Mouse (Mus musculus) adrenal gland, adult 8-10 months (tissue): ENCODE data around the gene Hip1. TPM values are rescaled to one million over a fixed set of nuclear protein-coding genes. Genes with fewer than 3 reads are reported as not detected.

Experiments
- DNase-seq: peaks from one replicate; pipeline ENCODE4 v3.0.0; 2022
- total RNA-seq, 4 experiments: library from RNA; stranded (reverse); gene quantifications; 2 replicates each; pipeline ENCODE4 v1.2.4; 2022

The Hip1 gene
- 10 to 100 TPM; 18.9 to 39.9 (median 33.1) TPM for total RNA-seq

DNA sequence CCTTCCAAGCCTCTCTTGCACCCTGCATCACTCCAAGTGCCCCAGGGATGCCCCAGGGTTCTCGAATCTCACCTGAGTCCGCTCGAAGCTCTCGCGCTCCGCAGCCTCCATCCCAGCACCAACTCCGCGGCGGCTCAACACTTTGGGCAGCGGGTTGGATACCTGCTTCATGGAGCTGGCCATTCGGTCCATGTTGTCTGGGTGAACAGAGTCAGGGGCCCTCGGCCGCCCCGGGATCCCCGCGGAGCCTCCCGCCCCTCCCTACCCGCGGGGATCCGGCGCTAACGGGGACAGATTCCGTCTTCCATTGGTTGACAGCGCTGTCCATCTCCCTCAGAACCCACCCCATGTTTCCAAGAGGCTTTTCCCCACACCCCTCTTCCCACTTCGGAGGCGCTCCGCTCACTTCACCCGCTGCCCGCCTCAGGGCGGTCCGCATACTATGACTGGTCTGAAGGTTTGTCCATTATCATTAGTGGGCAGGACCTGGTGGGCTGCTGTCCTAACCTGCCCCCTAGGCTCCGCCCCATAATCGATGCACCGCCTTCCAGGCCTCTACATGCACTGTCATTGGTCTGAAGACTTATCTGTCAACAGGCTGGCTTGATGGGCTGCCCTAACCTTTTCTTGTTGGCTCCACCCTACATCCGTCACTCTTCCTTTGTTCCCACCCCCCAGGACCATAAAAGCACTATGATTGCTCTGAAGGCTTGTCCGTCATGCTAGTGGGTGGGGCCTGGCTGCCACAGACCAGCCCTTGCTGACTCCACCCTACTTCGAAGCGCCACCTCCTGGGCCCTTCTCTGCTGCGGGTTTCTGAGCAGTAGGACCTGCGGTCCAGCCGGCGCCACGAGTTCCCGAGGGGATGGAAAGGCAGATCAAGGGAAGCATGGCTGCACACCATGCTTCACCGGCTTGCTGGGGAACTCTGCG lies at the start of gene Hip1:
TSS of gene Hip1 (minus strand) at position 256 of the 933 bp plus-strand sequence.
- peak; percentile 100 for DNase-seq

GRCm38 (mm10) chr5:135589996-135590784 lies 45.3 kb upstream of the Hip1 start:
- no peak for DNase-seq

DNA sequence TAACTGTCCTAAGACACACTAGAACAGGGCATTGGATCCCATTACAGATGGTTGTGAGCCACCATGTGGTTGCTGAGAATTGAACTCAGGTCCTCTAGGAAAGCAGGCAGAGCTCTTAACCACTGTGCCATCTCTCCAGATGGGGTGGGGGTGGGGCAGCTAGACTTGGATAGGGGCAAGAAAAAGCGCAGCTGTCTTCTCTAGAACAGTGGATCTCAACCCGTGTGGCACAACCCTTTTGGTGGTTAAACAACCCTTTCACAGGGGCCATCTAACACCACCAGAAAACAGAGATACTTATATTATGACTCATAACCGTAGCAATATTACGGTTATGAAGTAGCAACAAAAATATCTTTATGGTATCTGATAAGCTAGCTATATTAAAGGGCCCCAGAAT lies 42.8 kb upstream of the Hip1 start:
- no peak for DNase-seq

- no peak for DNase-seq
These were observed 40.8 kb upstream of the Hip1 start for GRCm38 (mm10) chr5:135585691-135586090.

DNA sequence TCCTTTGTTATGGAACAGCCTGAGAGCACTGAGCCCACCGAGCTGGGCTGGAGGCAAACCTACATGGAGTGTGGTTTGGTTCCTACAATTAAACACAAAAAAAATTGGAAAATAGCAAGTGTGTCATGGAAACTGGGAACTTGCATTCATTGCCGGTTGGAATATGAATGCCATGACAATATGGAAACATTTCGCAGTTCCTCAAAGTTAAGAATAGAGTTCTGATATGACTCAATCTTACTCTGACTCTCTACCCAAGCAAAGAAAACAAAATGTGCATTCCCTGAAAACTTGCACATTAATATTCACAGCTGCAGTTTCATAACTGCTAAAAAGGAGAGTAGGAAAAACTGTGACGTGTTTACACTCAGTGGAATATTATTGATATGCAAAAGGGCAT lies 37.4 kb upstream of the Hip1 start:
- no peak for DNase-seq

- no peak for DNase-seq
These were observed 34.4 kb upstream of the Hip1 start for GRCm38 (mm10) chr5:135579331-135579751.

- no peak for DNase-seq
These were observed 31.1 kb upstream of the Hip1 start for GRCm38 (mm10) chr5:135576055-135576454.

- DNase-seq, result no peak
These were observed 28.1 kb upstream of the Hip1 start, which contains the start of gene Ccl24 for GRCm38 (mm10) chr5:135573006-135573405. Gene Ccl24 (minus strand): TSS chr5:135573049.

- DNase-seq, result no peak
These were observed 23.8 kb upstream of the Hip1 start for GRCm38 (mm10) chr5:135568698-135569097.

DNA sequence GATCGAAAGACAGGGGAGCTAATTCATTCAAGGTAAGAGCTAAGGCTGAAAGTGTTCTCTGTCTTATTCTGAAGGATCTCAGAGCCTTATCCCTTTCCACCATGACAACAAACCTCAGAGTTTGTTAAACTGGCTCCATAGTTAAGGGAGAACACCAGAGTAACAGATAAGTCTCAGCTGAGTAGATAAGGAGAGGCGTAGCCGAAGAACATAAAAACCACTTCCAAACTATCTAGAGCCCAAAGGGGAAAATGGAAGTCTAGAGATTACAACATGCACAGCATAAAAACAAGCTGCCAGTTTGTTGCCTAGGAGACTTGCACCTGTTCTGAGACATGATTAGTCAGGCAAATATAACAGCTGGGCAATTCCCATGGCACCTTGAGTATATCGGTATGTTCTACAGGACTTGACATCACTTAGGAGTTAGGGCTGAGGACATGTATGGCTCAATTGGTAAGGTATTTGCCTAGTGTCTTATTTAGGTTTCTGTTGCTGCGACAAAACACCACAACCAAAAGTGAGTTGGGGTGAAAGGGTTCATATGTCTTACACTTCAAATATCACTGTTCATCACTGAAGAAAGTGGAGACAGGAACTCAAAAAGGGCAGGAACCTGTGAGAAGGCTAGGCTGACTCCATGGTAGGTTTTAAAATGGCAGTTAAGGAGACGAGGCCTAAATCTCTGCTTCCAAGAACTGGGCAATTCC lies 22.8 kb upstream of the Hip1 start:
- no peak for DNase-seq

DNA sequence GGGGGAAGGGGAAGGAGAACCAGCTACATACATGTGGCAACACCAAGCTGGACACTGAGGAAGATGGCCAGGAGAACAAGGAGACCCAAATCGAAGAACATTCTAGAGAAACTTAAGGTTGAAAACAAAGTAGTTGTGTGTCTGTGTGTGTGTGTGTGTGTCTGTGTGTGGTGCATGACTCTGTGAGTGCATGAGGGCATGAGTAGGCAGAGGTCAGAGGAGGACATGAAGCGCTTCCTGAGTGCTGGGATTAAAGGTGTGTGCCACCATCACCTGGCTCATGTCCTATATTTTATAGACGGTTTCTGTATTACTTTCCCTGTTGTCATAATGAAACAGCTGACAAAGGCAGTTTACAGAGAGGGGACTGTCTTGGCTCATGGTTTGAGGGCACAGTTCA lies 18.5 kb upstream of the Hip1 start, which contains the start of gene Ccl26:
TSS of gene Ccl26 (minus strand) at position 101 of the 400 bp plus-strand sequence.
- no peak for DNase-seq

GRCm38 (mm10) chr5:135557671-135558070 lies 12.8 kb upstream of the Hip1 start:
- no peak for DNase-seq

GRCm38 (mm10) chr5:135557051-135557450 lies 12.1 kb upstream of the Hip1 start:
- no peak for DNase-seq

DNA sequence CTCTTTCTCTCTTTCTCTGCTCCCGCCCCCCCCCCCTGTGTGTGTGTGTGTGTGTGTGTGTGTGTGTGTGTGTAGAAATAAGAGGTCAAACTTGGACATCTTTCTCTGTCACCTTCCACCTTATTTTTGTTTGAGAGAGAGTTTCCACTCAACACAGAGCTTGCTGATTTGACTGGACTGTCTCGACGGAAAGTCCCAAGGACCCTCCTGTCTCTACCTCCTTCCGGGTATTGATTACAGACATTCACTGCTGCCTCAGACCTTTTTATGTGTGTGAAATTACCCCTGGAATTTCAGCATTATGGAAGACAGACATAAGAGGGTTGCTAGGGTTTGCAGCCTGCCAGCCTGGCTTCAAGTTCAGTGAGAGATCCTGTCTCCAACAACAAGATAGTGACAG lies 11.3 kb upstream of the Hip1 start:
- DNase-seq, result no peak

DNA sequence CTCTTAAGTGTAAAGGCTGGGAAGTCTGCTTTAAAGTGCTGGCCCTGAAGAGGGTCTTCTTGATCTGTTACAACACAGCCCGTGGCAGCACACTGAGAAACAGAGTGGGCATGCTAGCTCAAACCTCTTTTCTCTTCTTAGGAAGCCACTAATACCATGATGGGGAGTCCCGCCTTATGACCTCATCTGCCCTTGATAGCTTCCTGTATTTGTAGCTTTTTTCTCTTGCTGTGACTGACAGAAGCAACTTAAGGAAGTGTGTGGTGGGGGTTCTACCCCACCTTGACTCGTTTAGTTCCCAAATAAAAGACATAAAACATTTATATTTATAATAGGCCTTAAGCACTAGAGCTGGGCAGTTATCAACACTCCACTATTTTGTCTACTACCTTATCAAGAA lies 6.7 kb upstream of the Hip1 start:
- DNase-seq, result no peak

- DNase-seq, result no peak
These were observed 6.0 kb upstream of the Hip1 start for GRCm38 (mm10) chr5:135550910-135551309.

- DNase-seq, result no peak
These were observed 3.1 kb upstream of the Hip1 start for GRCm38 (mm10) chr5:135547990-135548389.

DNA sequence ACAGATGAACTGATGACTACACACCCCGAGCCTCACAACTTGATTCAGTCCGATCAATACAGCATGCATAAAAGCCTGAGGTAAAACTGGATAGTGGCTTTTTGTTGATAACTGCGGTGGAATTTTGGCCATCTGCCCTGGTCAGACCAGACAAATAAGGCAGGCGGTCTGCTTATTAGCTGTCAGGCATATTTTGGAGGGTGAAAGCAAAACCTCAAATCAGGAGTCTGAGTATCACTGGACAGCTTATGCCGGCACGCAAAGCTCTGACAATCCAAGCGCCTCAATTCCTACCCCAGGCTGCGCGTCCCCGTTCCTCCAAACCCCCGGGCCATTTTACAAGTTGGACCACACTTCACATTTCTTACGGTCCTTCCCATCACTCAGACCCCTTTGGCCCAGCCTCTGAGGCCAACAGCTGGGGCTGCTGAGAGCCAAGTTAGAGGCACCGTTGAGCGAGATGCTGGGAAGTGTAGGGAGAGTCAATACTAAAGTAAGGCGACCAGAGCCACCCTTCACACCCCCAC lies 825 bp downstream of the Hip1 start:
- DNase-seq, result no peak

DNA sequence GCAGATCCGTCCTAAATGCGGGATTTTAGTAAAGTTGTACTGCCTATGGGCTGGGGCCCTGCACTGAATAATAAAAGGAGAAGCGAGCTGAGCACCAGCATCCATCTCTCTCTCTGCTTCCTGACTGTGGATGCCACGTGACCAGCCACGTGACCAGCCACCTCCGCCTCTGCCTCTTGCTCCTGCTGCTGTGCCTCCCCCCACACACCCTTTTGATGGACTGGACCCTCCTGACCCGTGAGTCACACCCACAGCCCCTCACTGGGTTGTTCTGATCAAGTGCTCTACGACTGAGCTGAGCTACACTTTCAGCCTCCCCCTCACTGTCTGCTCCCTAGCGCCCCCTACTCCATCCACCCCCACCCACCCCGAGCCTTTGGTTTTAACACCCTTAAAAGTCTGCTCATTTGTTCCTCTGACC lies 7.1 kb downstream of the Hip1 start:
- DNase-seq, result no peak

GRCm38 (mm10) chr5:135537326-135537725 lies 7.6 kb downstream of the Hip1 start:
- no peak for DNase-seq

GRCm38 (mm10) chr5:135535867-135536266 lies 9.1 kb downstream of the Hip1 start:
- DNase-seq, result no peak

- DNase-seq, result peak; percentile 40
These were observed 11.5 kb downstream of the Hip1 start for GRCm38 (mm10) chr5:135533431-135533830.
